Mouse (Mus musculus): ENCODE results near the gene Asic2. TPM values are rescaled to one million over a fixed set of nuclear protein-coding genes. Genes with fewer than 3 reads are reported as not detected.

Asic2 gene
- polyA plus RNA-seq, 1 experiment from 2014 or later, result 17.8 TPM

DNA sequence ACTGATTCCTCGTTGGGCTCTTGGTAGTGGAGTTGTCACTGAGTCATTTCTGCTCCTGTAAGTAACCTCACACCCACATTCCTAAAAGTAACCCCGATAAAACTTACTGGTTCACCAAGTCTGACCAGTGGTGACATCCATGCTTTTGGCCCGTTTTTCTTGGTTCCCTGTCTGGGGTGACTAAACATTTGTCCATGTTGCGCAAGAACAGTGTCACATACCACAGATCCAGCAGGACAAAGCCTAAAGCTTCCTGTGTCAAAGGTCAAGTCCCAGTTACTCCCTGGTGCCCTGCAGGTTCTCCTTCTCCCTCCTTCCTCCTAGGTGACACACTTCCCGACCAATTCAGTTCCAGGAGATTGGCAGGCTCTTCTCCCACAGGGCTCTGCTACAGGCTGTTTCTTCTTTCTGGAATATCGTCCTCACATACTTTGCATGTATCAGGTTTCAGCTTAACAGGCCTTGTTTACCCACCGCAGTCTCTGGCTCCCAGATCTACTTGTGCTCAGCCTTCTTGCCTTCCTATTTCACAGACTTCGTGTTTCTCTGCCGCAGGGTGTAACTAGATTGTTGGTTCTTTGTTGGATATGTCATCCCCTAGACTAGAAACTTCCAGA lies 991.9 kb downstream of the Asic2 start:
- 77% methylated on average over 9 of the region's 9 CpGs for WGBS
- ATAC-seq, result no peak
- no peaks in the 10 kb centered on the region for H3K4me1 ChIP-seq (ENCODE audit: control insufficient read depth, insufficient read depth, low read depth, low read length)
- H3K4me2 ChIP-seq (ENCODE audit: low read length), result no peak overlapping the region
- no peak overlapping the region for H3K27ac ChIP-seq (ENCODE audit: low read depth, low read length)
- H3K9ac ChIP-seq (ENCODE audit: low read depth, low read length), result no peak overlapping the region
- no peaks in the 10 kb centered on the region for H3K9me3 ChIP-seq (ENCODE audit: control insufficient read depth, low read length)
- H3K36me3 ChIP-seq (ENCODE audit: control insufficient read depth, insufficient read depth, low read length), result no peaks in the 10 kb centered on the region
- no peaks in the 10 kb centered on the region for H3K27me3 ChIP-seq (replicated peaks; ENCODE audit: control insufficient read depth, insufficient read depth, low read length)
- H3K4me3 ChIP-seq (ENCODE audit: low read length), result no peak overlapping the region

DNA sequence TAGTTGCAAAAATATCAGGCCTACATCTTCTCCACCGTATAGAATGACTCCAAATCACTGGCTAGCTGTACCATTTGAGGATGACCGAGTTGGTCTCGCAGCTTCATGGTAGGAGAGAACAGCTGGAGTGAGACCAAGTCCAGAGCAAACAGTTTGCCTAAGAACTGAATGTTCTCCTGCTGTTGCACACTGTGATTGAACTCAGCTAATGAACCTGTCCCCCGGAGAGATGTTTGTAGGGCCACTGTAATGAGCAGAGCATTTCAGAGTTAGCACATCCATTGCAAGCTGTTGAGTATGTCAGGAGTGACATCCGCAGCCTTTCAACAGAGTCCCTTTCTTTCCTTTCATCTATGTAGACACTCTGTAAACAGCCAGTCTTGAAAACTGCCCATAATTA lies 993.6 kb downstream of the Asic2 start:
- Histone ChIP-seq H3K4me1 (ENCODE audit: control insufficient read depth, insufficient read depth, low read depth, low read length) (no peaks in the 10 kb centered on the region), H3K9ac (ENCODE audit: low read depth, low read length) (no peak overlapping the region), H3K9me3 (ENCODE audit: control insufficient read depth, low read length) (no peaks in the 10 kb centered on the region), H3K4me3 (ENCODE audit: low read length) (no peak overlapping the region), H3K4me2 (ENCODE audit: low read length) (no peak overlapping the region), H3K27me3 (replicated peaks; ENCODE audit: control insufficient read depth, insufficient read depth, low read length) (no peaks in the 10 kb centered on the region), H3K27ac (ENCODE audit: low read depth, low read length) (no peak overlapping the region), H3K36me3 (ENCODE audit: control insufficient read depth, insufficient read depth, low read length) (no peaks in the 10 kb centered on the region)
- 82% methylated on average over 5 of the region's 5 CpGs for WGBS
- no peak for ATAC-seq

GRCm38 (mm10) chr11:80973976-80974375 lies 994.3 kb downstream of the Asic2 start:
- Histone ChIP-seq H3K36me3 (ENCODE audit: control insufficient read depth, insufficient read depth, low read length) (no peaks in the 10 kb centered on the region), H3K4me3 (ENCODE audit: low read length) (no peak overlapping the region), H3K4me2 (ENCODE audit: low read length) (no peak overlapping the region), H3K27me3 (replicated peaks; ENCODE audit: control insufficient read depth, insufficient read depth, low read length) (no peaks in the 10 kb centered on the region), H3K9ac (ENCODE audit: low read depth, low read length) (no peak overlapping the region), H3K4me1 (ENCODE audit: control insufficient read depth, insufficient read depth, low read depth, low read length) (no peaks in the 10 kb centered on the region), H3K9me3 (ENCODE audit: control insufficient read depth, low read length) (no peaks in the 10 kb centered on the region), H3K27ac (ENCODE audit: low read depth, low read length) (no peak overlapping the region)
- 70% methylated on average over 6 of the region's 6 CpGs for WGBS
- ATAC-seq, result no peak

DNA sequence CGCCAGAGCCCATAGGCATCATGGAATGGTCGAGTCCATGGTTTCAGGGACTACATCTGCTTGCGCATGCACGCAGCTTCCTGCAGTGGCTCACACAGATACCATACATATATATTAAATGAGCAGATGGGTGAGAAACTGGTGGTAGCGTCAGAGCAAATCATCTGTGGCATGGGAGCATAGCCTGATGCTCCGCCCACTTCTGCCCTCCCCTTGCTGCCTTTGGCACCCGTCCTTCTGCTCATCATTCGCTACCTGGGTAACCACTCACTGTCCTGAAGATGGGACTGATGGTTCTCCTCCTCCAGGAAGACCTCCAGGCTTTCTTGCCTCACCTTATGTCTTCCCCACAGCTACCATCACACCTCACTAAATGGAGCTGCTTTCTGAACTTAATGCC lies 995.0 kb downstream of the Asic2 start:
- no peaks in the 10 kb centered on the region for H3K36me3 ChIP-seq (ENCODE audit: control insufficient read depth, insufficient read depth, low read length)
- no peaks in the 10 kb centered on the region for H3K9me3 ChIP-seq (ENCODE audit: control insufficient read depth, low read length)
- ATAC-seq, result no peak
- H3K4me2 ChIP-seq (ENCODE audit: low read length), result no peak overlapping the region
- no peaks in the 10 kb centered on the region for H3K27me3 ChIP-seq (replicated peaks; ENCODE audit: control insufficient read depth, insufficient read depth, low read length)
- H3K9ac ChIP-seq (ENCODE audit: low read depth, low read length), result no peak overlapping the region
- WGBS, result 96% methylated on average over 8 of the region's 8 CpGs
- H3K4me1 ChIP-seq (ENCODE audit: control insufficient read depth, insufficient read depth, low read depth, low read length), result no peaks in the 10 kb centered on the region
- H3K27ac ChIP-seq (ENCODE audit: low read depth, low read length), result no peak overlapping the region
- H3K4me3 ChIP-seq (ENCODE audit: low read length), result no peak overlapping the region

- no peak overlapping the region for H3K27ac ChIP-seq (ENCODE audit: low read depth, low read length)
- WGBS, result 55% methylated on average over 5 of the region's 5 CpGs
- no peaks in the 10 kb centered on the region for H3K9me3 ChIP-seq (ENCODE audit: control insufficient read depth, low read length)
- H3K4me3 ChIP-seq (ENCODE audit: low read length), result no peak overlapping the region
- H3K4me1 ChIP-seq (ENCODE audit: control insufficient read depth, insufficient read depth, low read depth, low read length), result no peaks in the 10 kb centered on the region
- no peaks in the 10 kb centered on the region for H3K27me3 ChIP-seq (replicated peaks; ENCODE audit: control insufficient read depth, insufficient read depth, low read length)
- H3K36me3 ChIP-seq (ENCODE audit: control insufficient read depth, insufficient read depth, low read length), result no peaks in the 10 kb centered on the region
- no peak overlapping the region for H3K9ac ChIP-seq (ENCODE audit: low read depth, low read length)
- H3K4me2 ChIP-seq (ENCODE audit: low read length), result no peak overlapping the region
- no peak for ATAC-seq
These were observed 1000.7 kb downstream of the Asic2 start for GRCm38 (mm10) chr11:80967544-80967943.

DNA sequence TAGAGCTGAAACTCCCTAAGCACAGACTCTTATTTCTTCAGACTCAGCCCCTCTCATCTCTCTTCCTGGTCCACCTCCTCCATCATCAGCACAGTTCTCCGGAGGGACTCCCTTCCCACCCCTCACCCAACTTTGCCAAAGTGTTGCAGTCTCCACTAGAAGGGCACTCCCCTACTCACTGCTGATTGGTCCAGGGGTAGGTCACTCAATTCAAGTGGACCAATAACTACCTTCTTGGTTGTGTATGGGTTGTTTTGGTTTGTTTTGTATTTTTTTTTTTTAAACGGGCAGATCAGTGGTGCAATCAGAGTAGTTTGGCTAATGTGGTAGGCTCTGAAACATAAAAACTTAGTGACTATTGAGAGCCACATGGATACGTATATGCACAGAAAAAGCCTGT lies 1002.2 kb downstream of the Asic2 start:
- Histone ChIP-seq H3K4me1 (ENCODE audit: control insufficient read depth, insufficient read depth, low read depth, low read length) (peaks cover 8% of the 10 kb centered on the region), H3K27me3 (replicated peaks; ENCODE audit: control insufficient read depth, insufficient read depth, low read length) (no peaks in the 10 kb centered on the region), H3K36me3 (ENCODE audit: control insufficient read depth, insufficient read depth, low read length) (no peaks in the 10 kb centered on the region), H3K9me3 (ENCODE audit: control insufficient read depth, low read length) (no peaks in the 10 kb centered on the region), H3K9ac (ENCODE audit: low read depth, low read length) (no peak overlapping the region), H3K27ac (ENCODE audit: low read depth, low read length) (no peak overlapping the region), H3K4me3 (ENCODE audit: low read length) (no peak overlapping the region), H3K4me2 (ENCODE audit: low read length) (no peak overlapping the region)
- no peak for ATAC-seq
- WGBS, result 62% methylated on average over 3 of the region's 3 CpGs

DNA sequence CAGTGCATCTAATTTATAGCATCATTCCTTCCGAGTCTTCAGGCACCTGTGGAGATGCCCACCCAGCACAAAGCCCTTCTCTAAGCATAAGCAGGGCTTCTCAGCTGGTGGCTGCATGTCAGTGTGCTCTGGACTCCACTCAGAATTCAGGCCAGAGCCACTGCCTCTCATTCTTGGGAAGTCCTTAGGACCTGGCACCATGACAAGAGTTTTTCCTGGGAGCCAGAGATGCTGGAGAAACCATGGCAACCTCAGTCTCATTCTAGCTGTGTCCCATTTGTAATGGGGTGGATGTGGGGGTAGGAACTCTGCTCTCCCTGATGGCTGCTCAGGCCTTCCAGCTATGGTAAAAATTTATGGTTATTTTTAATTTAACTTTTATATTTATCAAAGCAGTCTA lies 1006.9 kb downstream of the Asic2 start:
- Histone ChIP-seq H3K36me3 (ENCODE audit: control insufficient read depth, insufficient read depth, low read length) (no peaks in the 10 kb centered on the region), H3K9me3 (ENCODE audit: control insufficient read depth, low read length) (no peaks in the 10 kb centered on the region), H3K4me3 (ENCODE audit: low read length) (no peak overlapping the region), H3K4me2 (ENCODE audit: low read length) (no peak overlapping the region), H3K27ac (ENCODE audit: low read depth, low read length) (no peak overlapping the region), H3K9ac (ENCODE audit: low read depth, low read length) (no peak overlapping the region), H3K27me3 (replicated peaks; ENCODE audit: control insufficient read depth, insufficient read depth, low read length) (no peaks in the 10 kb centered on the region), H3K4me1 (ENCODE audit: control insufficient read depth, insufficient read depth, low read depth, low read length) (peaks cover 17% of the 10 kb centered on the region)
- peak; percentile 82 for ATAC-seq
- 33% methylated on average over 1 of the region's 1 CpGs for WGBS

GRCm38 (mm10) chr11:80958086-80958671 lies 1010.1 kb downstream of the Asic2 start:
- Histone ChIP-seq H3K4me3 (ENCODE audit: low read length) (no peak overlapping the region), H3K9ac (ENCODE audit: low read depth, low read length) (0 out of 2 replicates have a peak overlapping the region, but pooled peaks have one; percentile 19), H3K27me3 (replicated peaks; ENCODE audit: control insufficient read depth, insufficient read depth, low read length) (no peaks in the 10 kb centered on the region), H3K36me3 (ENCODE audit: control insufficient read depth, insufficient read depth, low read length) (no peaks in the 10 kb centered on the region), H3K9me3 (ENCODE audit: control insufficient read depth, low read length) (no peaks in the 10 kb centered on the region), H3K4me2 (ENCODE audit: low read length) (peak overlapping the region; percentile 22), H3K4me1 (ENCODE audit: control insufficient read depth, insufficient read depth, low read depth, low read length) (peaks cover 17% of the 10 kb centered on the region), H3K27ac (ENCODE audit: low read depth, low read length) (no peak overlapping the region)
- WGBS, result 12% methylated on average over 16 of the region's 16 CpGs
- peak; percentile 35; the same call in 1 of the 2 replicates for ATAC-seq

DNA sequence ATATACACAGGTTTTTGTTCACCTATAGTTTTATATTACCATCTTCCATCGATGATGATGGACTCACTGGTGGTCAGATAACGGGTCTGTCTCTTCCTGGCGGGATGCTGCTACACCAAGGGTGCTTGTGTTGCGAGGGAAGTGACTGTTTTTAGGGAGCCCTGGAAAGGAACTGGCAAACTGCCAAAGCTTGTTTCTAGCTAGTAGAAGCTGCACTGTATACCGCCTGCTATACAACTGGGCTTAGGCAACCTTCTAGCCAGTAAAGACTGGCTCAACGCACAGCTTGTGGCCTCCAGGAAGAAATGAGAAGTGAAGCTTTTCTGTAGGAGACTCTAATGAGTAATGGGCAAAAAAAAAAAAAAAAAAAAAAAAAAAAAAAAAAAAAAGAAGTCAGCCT lies 1012.3 kb downstream of the Asic2 start:
- H3K4me3 ChIP-seq (ENCODE audit: low read length), result no peak overlapping the region
- H3K9ac ChIP-seq (ENCODE audit: low read depth, low read length), result no peak overlapping the region
- H3K9me3 ChIP-seq (ENCODE audit: control insufficient read depth, low read length), result no peaks in the 10 kb centered on the region
- H3K27me3 ChIP-seq (replicated peaks; ENCODE audit: control insufficient read depth, insufficient read depth, low read length), result no peaks in the 10 kb centered on the region
- H3K36me3 ChIP-seq (ENCODE audit: control insufficient read depth, insufficient read depth, low read length), result no peaks in the 10 kb centered on the region
- no peak overlapping the region for H3K4me2 ChIP-seq (ENCODE audit: low read length)
- peaks cover 8% of the 10 kb centered on the region for H3K4me1 ChIP-seq (ENCODE audit: control insufficient read depth, insufficient read depth, low read depth, low read length)
- H3K27ac ChIP-seq (ENCODE audit: low read depth, low read length), result no peak overlapping the region
- 69% methylated on average over 6 of the region's 6 CpGs for WGBS
- no peak for ATAC-seq
